Mouse (Mus musculus) megakaryocyte, embryonic 14.5 days (primary cell): ENCODE results near the gene Spp2. TPM values are rescaled to one million over a fixed set of nuclear protein-coding genes. Genes with fewer than 3 reads are reported as not detected.

Source experiments
- H3K27me3 ChIP-seq: replicated peaks from 2 replicates; pipeline ENCODE3; 2012; ENCODE audit warnings: inconsistent platforms
- H3K36me3 ChIP-seq: replicated peaks from 2 replicates; pipeline ENCODE3; 2012; ENCODE audit warnings: low read length, inconsistent platforms, mixed read lengths
- H3K4me1 ChIP-seq: 2 replicates; pipeline ENCODE4 v1.6.1; 2012; ENCODE audit warnings: inconsistent platforms
- H3K4me3 ChIP-seq: replicated peaks from 2 replicates; pipeline ENCODE3; 2012; ENCODE audit warnings: moderate library complexity, mild to moderate bottlenecking, inconsistent platforms
- H3K9me3 ChIP-seq: 2 replicates; pipeline ENCODE4 v1.6.1; 2012; ENCODE audit warnings: inconsistent platforms
- FLI1 ChIP-seq: IDR thresholded peaks from 2 replicates; pipeline ENCODE4 v1.6.1; 2012; ENCODE audit warnings: low read length, inconsistent platforms, mixed read lengths
- GATA1 ChIP-seq: IDR thresholded peaks from 3 replicates; pipeline ENCODE4 v1.6.1; 2012; ENCODE audit warnings: mixed read lengths, low read length, inconsistent platforms, borderline replicate concordance
- polyA plus RNA-seq: library from polyadenylated mRNA; stranded (reverse); fragments of >175 nt; gene quantifications from 2 replicates; pipeline ENCODE4 v1.2.3, GENCODE M21; 2012; ENCODE audit warnings: low replicate concordance; ENCODE audit not compliant: insufficient read depth

Gene Spp2
- polyA plus RNA-seq, 1 experiment, result not detected

DNA sequence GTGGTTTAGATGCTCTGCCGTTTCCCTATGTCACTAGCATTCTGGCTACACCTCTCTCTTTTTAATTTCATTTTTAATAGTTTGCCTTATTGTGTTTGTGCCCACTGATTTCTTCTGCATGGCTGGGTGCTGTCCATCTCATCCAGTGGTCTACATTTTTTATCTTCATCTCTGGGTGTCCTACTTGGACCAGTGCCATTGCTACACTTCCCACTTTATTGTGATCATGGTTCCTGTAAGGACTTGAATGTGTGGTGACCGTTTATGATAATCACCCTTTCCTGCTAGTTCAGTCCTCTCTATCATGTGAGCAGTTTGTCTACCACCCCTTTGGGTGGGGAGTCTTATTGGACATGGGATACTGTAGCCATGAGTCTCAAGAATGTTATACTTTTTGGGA, 43.0 kb downstream of the Spp2 start:
- no peak overlapping the region for H3K4me3 ChIP-seq
- no peaks in the 10 kb centered on the region for H3K9me3 ChIP-seq
- peaks cover 3% of the 10 kb centered on the region for H3K4me1 ChIP-seq
- H3K27me3 ChIP-seq, result peaks cover 2% of the 10 kb centered on the region
- H3K36me3 ChIP-seq, result no peaks in the 10 kb centered on the region
- TF ChIP-seq FLI1, result no peak
- TF ChIP-seq GATA1, result no peak

DNA sequence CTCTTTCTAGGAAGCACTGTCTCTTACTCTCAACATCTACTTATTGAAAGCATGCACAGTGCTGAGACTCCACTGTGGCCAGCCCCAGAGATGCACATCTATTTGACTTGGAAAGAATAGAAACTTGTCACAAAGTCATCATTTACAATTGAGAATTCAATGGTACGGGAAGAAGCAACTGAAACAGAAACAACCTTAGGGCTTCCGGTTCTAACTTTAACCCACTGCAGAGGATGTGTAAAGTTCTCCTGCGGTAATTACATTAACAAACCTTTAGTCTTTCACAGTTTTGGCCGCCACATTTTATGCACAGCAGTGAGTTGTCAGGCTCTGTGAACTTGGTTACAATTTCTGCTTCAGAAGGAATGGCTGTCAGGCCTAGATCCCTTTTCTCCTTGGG, 43.9 kb downstream of the Spp2 start:
- Histone ChIP-seq H3K27me3 (peaks cover 3% of the 10 kb centered on the region), H3K9me3 (no peaks in the 10 kb centered on the region), H3K4me3 (no peak overlapping the region), H3K4me1 (peaks cover 3% of the 10 kb centered on the region), H3K36me3 (no peaks in the 10 kb centered on the region)
- TF ChIP-seq GATA1 (no peak), FLI1 (no peak)

- Histone ChIP-seq H3K9me3 (no peaks in the 10 kb centered on the region), H3K4me3 (no peak overlapping the region), H3K27me3 (peaks cover 6% of the 10 kb centered on the region), H3K36me3 (no peaks in the 10 kb centered on the region), H3K4me1 (peaks cover 3% of the 10 kb centered on the region)
- TF ChIP-seq GATA1, result no peak
- TF ChIP-seq FLI1, result no peak
Measured at GRCm38 (mm10) chr1:88452198-88452597, 45.4 kb downstream of the Spp2 start.

- Histone ChIP-seq H3K4me3 (no peak overlapping the region), H3K36me3 (no peaks in the 10 kb centered on the region), H3K4me1 (no peaks in the 10 kb centered on the region; the same call in 1 of the 2 replicates), H3K27me3 (peaks cover 13% of the 10 kb centered on the region), H3K9me3 (peaks cover 9% of the 10 kb centered on the region; the same call in 1 of the 2 replicates)
- no peak for TF ChIP-seq GATA1
- TF ChIP-seq FLI1, result no peak
Measured at GRCm38 (mm10) chr1:88454703-88455102, 47.9 kb downstream of the Spp2 start.

DNA sequence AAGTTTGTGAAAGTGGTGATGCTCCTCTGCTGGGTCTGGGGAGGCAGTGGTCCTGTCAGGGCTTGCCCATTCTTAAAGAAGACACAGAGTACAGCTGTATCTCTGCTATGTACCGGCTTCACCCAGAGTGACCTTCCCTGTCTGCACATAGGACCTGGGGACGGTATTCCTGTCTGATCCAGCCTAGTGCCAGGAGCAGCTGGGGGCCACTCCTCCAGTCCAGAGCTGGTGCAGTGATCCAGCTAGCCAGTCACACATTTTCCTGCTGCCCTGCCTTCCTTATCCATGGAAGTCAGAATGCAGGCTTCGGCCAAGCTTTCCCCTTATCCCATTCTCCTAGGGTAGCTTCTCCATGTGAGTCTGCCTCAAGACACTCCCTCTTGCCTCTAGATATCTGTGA, 49.0 kb downstream of the Spp2 start:
- H3K9me3 ChIP-seq, result peaks cover 9% of the 10 kb centered on the region; the same call in 1 of the 2 replicates
- no peak for TF ChIP-seq GATA1
- no peak for TF ChIP-seq FLI1
- H3K4me1 ChIP-seq, result no peaks in the 10 kb centered on the region
- peaks cover 14% of the 10 kb centered on the region for H3K27me3 ChIP-seq
- no peaks in the 10 kb centered on the region for H3K36me3 ChIP-seq
- no peak overlapping the region for H3K4me3 ChIP-seq

DNA sequence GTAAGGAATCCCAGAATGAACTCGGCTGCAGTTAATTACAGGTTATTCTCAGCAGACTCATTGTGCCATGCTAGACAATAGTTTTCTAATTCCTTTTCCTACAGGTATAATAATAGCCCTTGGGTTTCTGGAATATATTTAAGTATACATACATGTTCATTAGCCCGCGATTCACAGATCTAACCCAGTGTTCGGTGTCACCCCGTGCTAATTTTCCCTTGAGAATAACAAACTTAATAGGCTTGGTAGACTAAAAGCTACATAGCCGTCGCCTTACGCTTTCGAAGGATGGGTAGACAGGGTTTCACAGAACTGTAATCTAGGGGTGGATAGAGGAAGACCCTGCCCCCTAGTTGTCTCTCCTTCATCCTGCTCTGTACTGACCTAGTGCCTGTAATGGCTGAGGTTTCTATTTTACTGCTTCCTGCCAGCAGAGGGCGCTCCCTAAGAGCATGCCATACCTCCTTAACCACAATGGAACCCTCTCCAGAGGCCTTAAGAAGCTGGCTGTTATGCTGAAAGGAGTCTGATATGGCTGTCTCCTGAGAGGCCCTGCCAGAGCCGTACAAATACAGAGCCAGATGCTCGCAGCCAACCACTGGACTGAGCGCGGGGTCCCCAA, 49.8 kb downstream of the Spp2 start:
- TF ChIP-seq GATA1 (no peak), FLI1 (no peak)
- Histone ChIP-seq H3K36me3 (no peaks in the 10 kb centered on the region), H3K4me1 (no peaks in the 10 kb centered on the region), H3K4me3 (no peak overlapping the region), H3K27me3 (peaks cover 14% of the 10 kb centered on the region), H3K9me3 (peaks cover 9% of the 10 kb centered on the region; the same call in 1 of the 2 replicates)

GRCm38 (mm10) chr1:88459196-88459595, 52.4 kb downstream of the Spp2 start:
- Histone ChIP-seq H3K4me3 (no peak overlapping the region), H3K27me3 (peaks cover 25% of the 10 kb centered on the region), H3K4me1 (no peaks in the 10 kb centered on the region), H3K36me3 (no peaks in the 10 kb centered on the region), H3K9me3 (peaks cover 9% of the 10 kb centered on the region; the same call in 1 of the 2 replicates)
- TF ChIP-seq FLI1 (no peak), GATA1 (no peak)

- Histone ChIP-seq H3K9me3 (peaks cover 9% of the 10 kb centered on the region; the same call in 1 of the 2 replicates), H3K36me3 (no peaks in the 10 kb centered on the region), H3K27me3 (peaks cover 25% of the 10 kb centered on the region), H3K4me1 (no peaks in the 10 kb centered on the region), H3K4me3 (no peak overlapping the region)
- TF ChIP-seq FLI1, result no peak
- no peak for TF ChIP-seq GATA1
Measured at GRCm38 (mm10) chr1:88459655-88460054, 52.9 kb downstream of the Spp2 start.

DNA sequence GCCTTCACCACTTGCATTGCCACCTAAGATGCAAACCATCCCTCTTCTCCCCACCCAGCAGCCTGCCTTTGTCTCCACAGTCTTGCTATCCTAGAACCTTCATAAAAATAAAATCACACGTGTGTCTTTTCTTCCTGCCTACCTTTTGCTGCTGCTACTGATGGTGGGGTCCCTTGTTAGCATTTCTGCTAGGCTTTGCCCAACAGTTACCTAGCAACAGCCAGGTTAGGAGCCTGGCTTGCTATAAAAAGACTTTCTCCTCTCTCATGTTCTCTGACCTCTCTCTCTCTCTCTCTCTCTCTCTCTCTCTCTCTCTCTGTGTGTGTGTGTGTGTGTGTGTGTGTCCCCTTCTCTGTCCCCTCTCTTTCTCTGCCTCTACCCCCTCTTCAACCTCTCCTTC, 54.3 kb downstream of the Spp2 start:
- TF ChIP-seq GATA1 (no peak), FLI1 (no peak)
- H3K4me1 ChIP-seq, result no peaks in the 10 kb centered on the region
- no peak overlapping the region for H3K4me3 ChIP-seq
- H3K27me3 ChIP-seq, result peaks cover 24% of the 10 kb centered on the region
- H3K36me3 ChIP-seq, result no peaks in the 10 kb centered on the region
- peaks cover 9% of the 10 kb centered on the region; the same call in 1 of the 2 replicates for H3K9me3 ChIP-seq

DNA sequence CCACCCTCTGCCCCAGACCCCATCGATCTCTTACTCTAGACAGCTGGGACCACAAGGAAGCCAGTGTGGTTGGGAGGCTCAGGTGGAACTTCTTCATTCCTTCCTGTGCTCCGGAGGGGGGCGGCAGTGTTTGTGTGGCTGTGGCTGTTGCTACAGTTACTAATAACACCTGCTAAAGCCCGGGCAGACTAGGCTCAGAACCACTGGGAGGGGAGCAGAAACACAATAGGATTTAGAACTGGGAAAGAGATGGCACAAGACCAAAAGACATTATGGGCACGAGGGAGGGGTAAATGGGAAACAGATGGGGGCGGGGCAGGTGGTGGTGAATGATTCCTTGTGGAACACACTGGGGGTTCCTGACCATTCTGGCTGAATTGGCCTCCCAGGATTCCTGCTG, 55.7 kb downstream of the Spp2 start:
- H3K4me3 ChIP-seq, result no peak overlapping the region
- peaks cover 9% of the 10 kb centered on the region; the same call in 1 of the 2 replicates for H3K9me3 ChIP-seq
- H3K36me3 ChIP-seq, result no peaks in the 10 kb centered on the region
- H3K27me3 ChIP-seq, result peaks cover 26% of the 10 kb centered on the region
- no peak for TF ChIP-seq GATA1
- no peak for TF ChIP-seq FLI1
- no peaks in the 10 kb centered on the region for H3K4me1 ChIP-seq

- Histone ChIP-seq H3K36me3 (no peaks in the 10 kb centered on the region), H3K4me3 (no peak overlapping the region), H3K9me3 (peaks cover 16% of the 10 kb centered on the region), H3K27me3 (peaks cover 32% of the 10 kb centered on the region), H3K4me1 (no peaks in the 10 kb centered on the region)
- TF ChIP-seq FLI1 (no peak), GATA1 (no peak)
Measured at GRCm38 (mm10) chr1:88463241-88463640, 56.5 kb downstream of the Spp2 start.
